Mouse (Mus musculus) heart, adult 2 months (tissue): ENCODE measurements at regions not wholly inside any gene's neighbourhood (a gene's known extent, or its start where the extent isn't known, plus 50 kb on each side); places are given as distances from the start of the nearest gene placed in this dataset.

ENCODE experiments used
- CTCF ChIP-seq: fragments of 200-600 bp; IDR thresholded peaks from 2 replicates; pipeline ENCODE4 v1.8.1; 2022; ENCODE audit warnings: antibody characterized with exemption, mild to moderate bottlenecking, moderate library complexity
- EP300 ChIP-seq: fragments of 200-500 bp; IDR thresholded peaks from 2 replicates; pipeline ENCODE4 v1.6.1; 2011; ENCODE audit warnings: low read depth, low read length, control low read depth; ENCODE audit not compliant: insufficient read depth
- POLR2A ChIP-seq: fragments of 200-500 bp; IDR thresholded peaks from 2 replicates; pipeline ENCODE4 v1.6.1; 2011; ENCODE audit warnings: mild to moderate bottlenecking, low read depth, low read length, control low read depth; ENCODE audit not compliant: insufficient read depth

DNA sequence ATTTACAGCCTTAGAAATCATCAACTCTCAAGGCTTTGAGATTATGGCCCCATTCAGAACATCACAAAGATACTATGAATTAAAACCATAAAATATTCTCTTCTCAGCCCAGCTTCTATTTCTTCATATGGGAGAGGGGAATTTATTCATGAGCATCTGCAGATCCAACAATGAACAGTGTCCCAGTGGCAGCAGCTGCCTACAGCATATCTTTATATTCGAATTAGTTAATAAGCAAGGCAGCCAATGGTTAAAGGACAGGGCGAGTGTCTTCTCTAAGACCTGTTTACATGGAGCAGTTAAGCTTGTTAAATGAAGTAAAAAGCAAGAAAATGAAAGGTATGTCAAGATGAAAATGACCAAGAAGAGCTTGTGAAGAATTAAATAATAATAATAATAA lies 346.9 kb upstream of the C030005K15Rik start:
- TF ChIP-seq CTCF (no peak), EP300 (no peak), POLR2A (no peak)
